Mouse (Mus musculus) CH12F3 (cell line): Measurements from ENCODE around the gene Pank4.

Experiments
- in situ Hi-C: fragments of 300-500 bp; cut with MboI; formaldehyde crosslinking; loops from 2 replicates; pipeline ENCODE4 v1.14.3; 2020; ENCODE audit warnings: low sequenced_read_pairs

Gene Pank4

GRCm38 (mm10) chr4:155008075-155008474 is 44.2 kb downstream of the Pank4 start:
- in situ Hi-C loops, result no loop called here

- in situ Hi-C loops, result no loop called here
These were observed 45.3 kb downstream of the Pank4 start for GRCm38 (mm10) chr4:155009216-155009615.

GRCm38 (mm10) chr4:155010870-155011269 is 46.9 kb downstream of the Pank4 start:
- in situ Hi-C loops, result no loop called here

- in situ Hi-C loops, result no loop called here
These were observed 47.5 kb downstream of the Pank4 start for GRCm38 (mm10) chr4:155011312-155012025.

- in situ Hi-C loops, result no loop called here
These were observed 48.2 kb downstream of the Pank4 start for GRCm38 (mm10) chr4:155012115-155012514.

GRCm38 (mm10) chr4:155012788-155013187 is 48.9 kb downstream of the Pank4 start:
- in situ Hi-C loops, result no loop called here

- in situ Hi-C loops, result no loop called here
These were observed 50.3 kb downstream of the Pank4 start for GRCm38 (mm10) chr4:155014244-155014643.

- in situ Hi-C loops, result no loop called here
These were observed 50.9 kb downstream of the Pank4 start for GRCm38 (mm10) chr4:155014791-155015190.

GRCm38 (mm10) chr4:155015550-155015949 is 51.6 kb downstream of the Pank4 start:
- in situ Hi-C loops, result no loop called here

- in situ Hi-C loops, result no loop called here
These were observed 52.9 kb downstream of the Pank4 start for GRCm38 (mm10) chr4:155016807-155017206.

- in situ Hi-C loops, result no loop called here
These were observed 53.4 kb downstream of the Pank4 start for GRCm38 (mm10) chr4:155017253-155017878.

GRCm38 (mm10) chr4:155018066-155018465 is 54.1 kb downstream of the Pank4 start:
- in situ Hi-C loops, result no loop called here

- in situ Hi-C loops, result no loop called here
These were observed 54.8 kb downstream of the Pank4 start for GRCm38 (mm10) chr4:155018601-155019335.

GRCm38 (mm10) chr4:155019336-155019847 is 55.5 kb downstream of the Pank4 start:
- in situ Hi-C loops, result no loop called here

GRCm38 (mm10) chr4:155020141-155020540 is 56.2 kb downstream of the Pank4 start:
- in situ Hi-C loops, result no loop called here

GRCm38 (mm10) chr4:155020813-155021212 is 56.9 kb downstream of the Pank4 start:
- in situ Hi-C loops, result no loop called here

GRCm38 (mm10) chr4:155022228-155022855 is 58.4 kb downstream of the Pank4 start:
- in situ Hi-C loops, result no loop called here

- in situ Hi-C loops, result no loop called here
These were observed 60.5 kb downstream of the Pank4 start for GRCm38 (mm10) chr4:155024170-155025010.
